Mouse (Mus musculus) urinary bladder, adult 18-20 months (tissue): ENCODE results near the gene Serpina10.
"Not testable (repeated sequence)": the region's sequence is repeated elsewhere in the genome, so short reads cannot be mapped to it uniquely, and the experiment has no call there.

ENCODE experiments used
- DNase-seq, 2 experiments: peaks; one replicate each; pipeline ENCODE4 v3.0.0; 2022; ENCODE audit warnings: low spot score in 2 of 2, mixed read lengths in 2 of 2

The Serpina10 gene

GRCm38 (mm10) chr12:103615141-103615540, 16.1 kb downstream of the Serpina10 start:
- DNase-seq = no peak

GRCm38 (mm10) chr12:103601839-103602238, 29.4 kb downstream of the Serpina10 start:
- no peak for DNase-seq

- DNase-seq = no peak
These were observed 30.9 kb downstream of the Serpina10 start for GRCm38 (mm10) chr12:103600364-103600763.

- peak in 1 of 2 experiments; percentile 55 for DNase-seq
These were observed 32.8 kb downstream of the Serpina10 start for GRCm38 (mm10) chr12:103598411-103598810.

GRCm38 (mm10) chr12:103583771-103584170, 47.5 kb downstream of the Serpina10 start:
- DNase-seq = no peak

- not testable (repeated sequence) for DNase-seq
These were observed 53.1 kb downstream of the Serpina10 start for GRCm38 (mm10) chr12:103578148-103578547.

- DNase-seq = no peak
These were observed 61.6 kb downstream of the Serpina10 start for GRCm38 (mm10) chr12:103569690-103570089.

- no peak for DNase-seq
These were observed 64.1 kb downstream of the Serpina10 start for GRCm38 (mm10) chr12:103567129-103567528.

- no peak for DNase-seq
These were observed 66.1 kb downstream of the Serpina10 start for GRCm38 (mm10) chr12:103565151-103565550.
